Mouse (Mus musculus) ovary, adult 2 months (tissue): ENCODE data around the gene Vmn2r33. TPM values are rescaled to one million over a fixed set of nuclear protein-coding genes. Genes with fewer than 3 reads are reported as not detected.

Experiments
- polyA plus RNA-seq: library from polyadenylated mRNA; depleted of rRNA; stranded (reverse); fragments of >200 nt; gene quantifications from 2 replicates; pipeline ENCODE4 v1.2.3, GENCODE M21; 2012; rRNA removed

The Vmn2r33 gene
- not detected in 2 replicates for polyA plus RNA-seq

DNA sequence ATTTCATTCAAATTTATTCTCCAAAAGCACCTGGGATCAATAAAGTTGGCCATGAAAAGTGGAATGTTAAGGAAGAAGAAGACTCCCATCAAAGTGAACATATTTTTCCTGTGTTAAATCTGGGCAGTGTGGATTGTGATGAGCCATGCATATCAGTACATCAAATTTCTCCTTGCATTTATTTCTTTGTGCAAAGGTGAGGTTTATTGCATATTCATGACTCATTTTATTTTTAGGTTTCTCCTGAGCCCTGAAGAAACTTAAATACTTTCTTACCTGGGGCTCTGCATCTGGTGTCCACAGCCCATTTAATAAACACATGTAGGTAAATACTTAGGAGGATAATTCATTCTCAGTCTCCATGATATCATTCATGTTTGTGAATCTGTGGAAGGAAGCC is at the start of gene Vmn2r33:
Gene Vmn2r33 (minus strand): TSS at position 101 of the 400 bp plus-strand sequence.

Other genes with a start within 250 kb of the Vmn2r33 start
- gene Vmn2r30, start 229.2 kb downstream of the Vmn2r33 start, polyA plus RNA-seq: not detected in 2 replicates
- not detected in 2 replicates for gene Gm45783, start 192.2 kb downstream of the Vmn2r33 start, polyA plus RNA-seq
- gene Vmn2r31, start 167.1 kb downstream of the Vmn2r33 start, polyA plus RNA-seq: not detected in 2 replicates
- not detected in 2 replicates for gene Vmn2r32, start 86.8 kb downstream of the Vmn2r33 start, polyA plus RNA-seq
- gene Vmn2r34, start 122.7 kb upstream of the Vmn2r33 start, polyA plus RNA-seq: not detected in 2 replicates